Mouse (Mus musculus): ENCODE data around the gene Ndufa5. TPM values are rescaled to one million over a fixed set of nuclear protein-coding genes. Genes with fewer than 3 reads are reported as not detected.

The Ndufa5 gene
- polyA plus RNA-seq, 1 experiment, result 104 TPM

GRCm38 (mm10) chr6:24568963-24569362, 41.1 kb upstream of the Ndufa5 start:
- Histone ChIP-seq H3K9ac (ENCODE audit: low read depth, poor library complexity, severe bottlenecking) (no peak overlapping the region), H3K4me3 (ENCODE audit: low read depth, low read length) (no peak overlapping the region), H3K36me3 (ENCODE audit: control insufficient read depth, insufficient read depth, low read length, poor library complexity, severe bottlenecking) (no peaks in the 10 kb centered on the region), H3K4me1 (ENCODE audit: control insufficient read depth, insufficient read depth, low read length) (no peaks in the 10 kb centered on the region), H3K9me3 (replicated peaks; ENCODE audit: control insufficient read depth, insufficient read depth, low read length, poor library complexity, severe bottlenecking) (no peaks in the 10 kb centered on the region), H3K27ac (ENCODE audit: insufficient read depth, low read length) (no peak overlapping the region), H3K27me3 (ENCODE audit: control insufficient read depth, insufficient read depth, low read length, poor library complexity, severe bottlenecking) (no peaks in the 10 kb centered on the region)
- no peak for TF ChIP-seq POLR2A (IDR thresholded peaks at IDR 0.05; ENCODE audit: insufficient read depth, low read length)
- TF ChIP-seq CTCF (IDR thresholded peaks at IDR 0.05; ENCODE audit: low read depth, low read length), result no peak
- no peak for TF ChIP-seq EP300 (IDR thresholded peaks at IDR 0.05; ENCODE audit: insufficient read depth, low read depth, low read length)

- Histone ChIP-seq H3K9me3 (replicated peaks; ENCODE audit: control insufficient read depth, insufficient read depth, low read length, poor library complexity, severe bottlenecking) (no peaks in the 10 kb centered on the region), H3K27ac (ENCODE audit: insufficient read depth, low read length) (no peak overlapping the region), H3K4me1 (ENCODE audit: control insufficient read depth, insufficient read depth, low read length) (no peaks in the 10 kb centered on the region), H3K27me3 (ENCODE audit: control insufficient read depth, insufficient read depth, low read length, poor library complexity, severe bottlenecking) (no peaks in the 10 kb centered on the region), H3K9ac (ENCODE audit: low read depth, poor library complexity, severe bottlenecking) (no peak overlapping the region), H3K4me3 (ENCODE audit: low read depth, low read length) (no peak overlapping the region), H3K36me3 (ENCODE audit: control insufficient read depth, insufficient read depth, low read length, poor library complexity, severe bottlenecking) (no peaks in the 10 kb centered on the region)
- TF ChIP-seq POLR2A (IDR thresholded peaks at IDR 0.05; ENCODE audit: insufficient read depth, low read length), result no peak
- no peak for TF ChIP-seq EP300 (IDR thresholded peaks at IDR 0.05; ENCODE audit: insufficient read depth, low read depth, low read length)
- no peak for TF ChIP-seq CTCF (IDR thresholded peaks at IDR 0.05; ENCODE audit: low read depth, low read length)
Measured at GRCm38 (mm10) chr6:24564886-24565285, 37.1 kb upstream of the Ndufa5 start.

GRCm38 (mm10) chr6:24564081-24564480, 36.3 kb upstream of the Ndufa5 start:
- no peak overlapping the region for H3K4me3 ChIP-seq (ENCODE audit: low read depth, low read length)
- H3K9ac ChIP-seq (ENCODE audit: low read depth, poor library complexity, severe bottlenecking), result no peak overlapping the region
- H3K4me1 ChIP-seq (ENCODE audit: control insufficient read depth, insufficient read depth, low read length), result no peaks in the 10 kb centered on the region
- no peaks in the 10 kb centered on the region for H3K36me3 ChIP-seq (ENCODE audit: control insufficient read depth, insufficient read depth, low read length, poor library complexity, severe bottlenecking)
- H3K27me3 ChIP-seq (ENCODE audit: control insufficient read depth, insufficient read depth, low read length, poor library complexity, severe bottlenecking), result no peaks in the 10 kb centered on the region
- TF ChIP-seq CTCF (IDR thresholded peaks at IDR 0.05; ENCODE audit: low read depth, low read length), result no peak
- no peak for TF ChIP-seq EP300 (IDR thresholded peaks at IDR 0.05; ENCODE audit: insufficient read depth, low read depth, low read length)
- no peak for TF ChIP-seq POLR2A (IDR thresholded peaks at IDR 0.05; ENCODE audit: insufficient read depth, low read length)
- H3K9me3 ChIP-seq (replicated peaks; ENCODE audit: control insufficient read depth, insufficient read depth, low read length, poor library complexity, severe bottlenecking), result no peaks in the 10 kb centered on the region
- H3K27ac ChIP-seq (ENCODE audit: insufficient read depth, low read length), result no peak overlapping the region

- Histone ChIP-seq H3K4me3 (ENCODE audit: low read depth, low read length) (no peak overlapping the region), H3K4me1 (ENCODE audit: control insufficient read depth, insufficient read depth, low read length) (no peaks in the 10 kb centered on the region), H3K27ac (ENCODE audit: insufficient read depth, low read length) (no peak overlapping the region), H3K27me3 (ENCODE audit: control insufficient read depth, insufficient read depth, low read length, poor library complexity, severe bottlenecking) (no peaks in the 10 kb centered on the region), H3K9me3 (replicated peaks; ENCODE audit: control insufficient read depth, insufficient read depth, low read length, poor library complexity, severe bottlenecking) (no peaks in the 10 kb centered on the region), H3K9ac (ENCODE audit: low read depth, poor library complexity, severe bottlenecking) (no peak overlapping the region), H3K36me3 (ENCODE audit: control insufficient read depth, insufficient read depth, low read length, poor library complexity, severe bottlenecking) (no peaks in the 10 kb centered on the region)
- TF ChIP-seq POLR2A (IDR thresholded peaks at IDR 0.05; ENCODE audit: insufficient read depth, low read length) (no peak), CTCF (IDR thresholded peaks at IDR 0.05; ENCODE audit: low read depth, low read length) (no peak), EP300 (IDR thresholded peaks at IDR 0.05; ENCODE audit: insufficient read depth, low read depth, low read length) (no peak)
Measured at GRCm38 (mm10) chr6:24555488-24555887, 27.7 kb upstream of the Ndufa5 start.

- no peak overlapping the region for H3K27ac ChIP-seq (ENCODE audit: insufficient read depth, low read length)
- no peak overlapping the region for H3K9ac ChIP-seq (ENCODE audit: low read depth, poor library complexity, severe bottlenecking)
- no peak overlapping the region for H3K4me3 ChIP-seq (ENCODE audit: low read depth, low read length)
- no peaks in the 10 kb centered on the region for H3K9me3 ChIP-seq (replicated peaks; ENCODE audit: control insufficient read depth, insufficient read depth, low read length, poor library complexity, severe bottlenecking)
- H3K36me3 ChIP-seq (ENCODE audit: control insufficient read depth, insufficient read depth, low read length, poor library complexity, severe bottlenecking), result no peaks in the 10 kb centered on the region
- no peaks in the 10 kb centered on the region for H3K4me1 ChIP-seq (ENCODE audit: control insufficient read depth, insufficient read depth, low read length)
- no peak for TF ChIP-seq CTCF (IDR thresholded peaks at IDR 0.05; ENCODE audit: low read depth, low read length)
- TF ChIP-seq EP300 (IDR thresholded peaks at IDR 0.05; ENCODE audit: insufficient read depth, low read depth, low read length), result no peak
- TF ChIP-seq POLR2A (IDR thresholded peaks at IDR 0.05; ENCODE audit: insufficient read depth, low read length), result no peak
- H3K27me3 ChIP-seq (ENCODE audit: control insufficient read depth, insufficient read depth, low read length, poor library complexity, severe bottlenecking), result no peaks in the 10 kb centered on the region
Measured at GRCm38 (mm10) chr6:24554427-24555086, 26.7 kb upstream of the Ndufa5 start.

GRCm38 (mm10) chr6:24552046-24552445, 24.2 kb upstream of the Ndufa5 start:
- Histone ChIP-seq H3K9me3 (replicated peaks; ENCODE audit: control insufficient read depth, insufficient read depth, low read length, poor library complexity, severe bottlenecking) (no peaks in the 10 kb centered on the region), H3K9ac (ENCODE audit: low read depth, poor library complexity, severe bottlenecking) (no peak overlapping the region), H3K27ac (ENCODE audit: insufficient read depth, low read length) (no peak overlapping the region), H3K4me1 (ENCODE audit: control insufficient read depth, insufficient read depth, low read length) (no peaks in the 10 kb centered on the region), H3K27me3 (ENCODE audit: control insufficient read depth, insufficient read depth, low read length, poor library complexity, severe bottlenecking) (no peaks in the 10 kb centered on the region), H3K36me3 (ENCODE audit: control insufficient read depth, insufficient read depth, low read length, poor library complexity, severe bottlenecking) (no peaks in the 10 kb centered on the region), H3K4me3 (ENCODE audit: low read depth, low read length) (no peak overlapping the region)
- TF ChIP-seq EP300 (IDR thresholded peaks at IDR 0.05; ENCODE audit: insufficient read depth, low read depth, low read length), result no peak
- TF ChIP-seq POLR2A (IDR thresholded peaks at IDR 0.05; ENCODE audit: insufficient read depth, low read length), result no peak
- no peak for TF ChIP-seq CTCF (IDR thresholded peaks at IDR 0.05; ENCODE audit: low read depth, low read length)

Measured in ES-Bruce4 (cell line).